Mouse (Mus musculus) small intestine, adult 2 months (tissue): Measurements from ENCODE around the gene Commd2.

ENCODE experiments used
- CTCF ChIP-seq: fragments of 200-500 bp; IDR thresholded peaks from 2 replicates; pipeline ENCODE4 v1.5.1; 2012; ENCODE audit warnings: low read depth, mild to moderate bottlenecking, control low read depth, inconsistent platforms, low read length, moderate library complexity, mixed read lengths; ENCODE audit not compliant: insufficient replicate concordance, insufficient read length; ENCODE audit errors: extremely low read depth
- POLR2A ChIP-seq: fragments of 200-500 bp; IDR thresholded peaks from 2 replicates; pipeline ENCODE4 v1.6.1; 2012; ENCODE audit warnings: low read depth, mild to moderate bottlenecking, control low read depth, inconsistent platforms, low read length, moderate library complexity

DNA sequence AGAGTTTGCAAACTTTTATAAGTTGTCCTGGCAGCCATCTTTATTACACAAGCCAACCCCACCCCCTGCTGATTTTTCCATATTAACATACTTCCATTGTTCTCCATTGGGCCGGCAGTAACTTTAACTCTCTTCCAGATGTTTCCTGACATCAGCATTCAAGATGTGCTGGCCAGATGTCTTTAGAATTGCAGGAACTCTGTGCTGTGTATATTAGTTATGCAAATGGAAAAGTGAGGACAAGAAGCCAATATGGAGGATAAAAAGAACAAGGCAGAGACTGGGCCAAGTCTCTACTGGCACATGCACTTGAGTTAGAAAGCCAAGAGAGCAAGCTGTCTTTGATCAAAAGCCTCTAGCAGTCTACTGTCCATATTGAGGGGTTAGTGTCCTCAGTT is 46.9 kb downstream of the Commd2 start:
- TF ChIP-seq CTCF (no peak), POLR2A (no peak)
